ENCODE assay signal across 8 mouse cellular contexts in the genomic region with DNA sequence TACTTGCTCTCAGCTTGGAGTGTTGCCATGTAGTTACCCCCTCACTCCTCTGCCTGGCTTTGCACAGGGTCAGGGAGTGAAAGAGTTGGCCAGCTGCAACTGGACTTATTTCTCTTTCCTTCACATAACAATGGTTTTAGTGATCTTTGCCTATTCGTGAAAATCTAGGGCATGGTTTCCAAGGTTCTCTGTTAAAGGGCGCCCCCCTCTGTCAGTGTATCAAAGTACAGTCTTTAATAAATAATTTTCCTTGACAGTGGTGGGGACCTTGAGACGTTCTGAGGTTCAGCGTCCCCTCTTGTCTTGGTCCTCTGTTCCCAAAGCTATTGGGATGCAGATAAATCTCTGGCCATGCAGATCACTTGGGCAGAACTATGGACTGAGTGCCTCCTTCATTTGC. TPM values are rescaled to one million over a fixed set of nuclear protein-coding genes. Genes with fewer than 3 reads are reported as not detected.
DNase-seq lines count a peak whose midpoint lies in the region; ATAC-seq and TF ChIP-seq lines count a peak whose summit lies in the region.
"Had no signal": no experiment of that assay in that cellular context is flagged by ENCODE, and none has a peak within 500 bp of the region (broad histone marks: within the 10 kb centered on the region; RNA-seq: fewer than 3 reads in every experiment).

No protein-coding gene starts in this region.

- no peaks in the 10 kb centered on the region for H3K27me3 ChIP-seq in E14TG2a.4 (ENCODE audit: insufficient read depth, low read length)
- no peaks in the 10 kb centered on the region for H3K27me3 ChIP-seq in forebrain, embryonic 15.5 days
- H3K27me3 ChIP-seq: heart, embryonic 13.5 days had no signal

- H3K9ac ChIP-seq in forebrain, embryonic 15.5 days (replicated peaks) = no peak overlapping the region
- H3K9ac ChIP-seq: heart, embryonic 13.5 days had no signal

- H3K36me3 ChIP-seq in E14TG2a.4 (ENCODE audit: insufficient read depth, low read length) = no peaks in the 10 kb centered on the region
- H3K36me3 ChIP-seq in forebrain, embryonic 15.5 days = no peaks in the 10 kb centered on the region
- H3K36me3 ChIP-seq: heart, embryonic 13.5 days had no signal

- intact Hi-C loops in left cerebral cortex, adult 2 months (cut with DNase I) = loop anchor here (5.0 kb wide), 1 partner anchor 569 kb away; no protein-coding TSS in a partner anchor
- intact Hi-C loops in left cerebral cortex, postnatal 4 days (cut with DNase I) = no loop called here

- H3K4me1 ChIP-seq in E14TG2a.4 (replicated peaks; ENCODE audit: low read depth, low read length) = peaks cover 62% of the 10 kb centered on the region
- no peaks in the 10 kb centered on the region for H3K4me1 ChIP-seq in forebrain, embryonic 15.5 days
- H3K4me1 ChIP-seq: heart, embryonic 13.5 days had no signal

- WGBS in forebrain, embryonic 15.5 days = 28% methylated on average over 4 of the region's 4 CpGs

- no peak for DNase-seq in left cerebral cortex, adult 2 months (ENCODE audit: extremely low spot score in 1 of 2, low spot score in 2 of 2)
- no peak for DNase-seq in left cerebral cortex, adult 11 months (ENCODE audit: low spot score)
- DNase-seq in left cerebral cortex, postnatal 4 days = no peak

- peak; percentile 66 for ATAC-seq in activated CD4-positive, CD25-positive, alpha-beta regulatory T cell, adult 4 months
- ATAC-seq in neutrophil, adult 5-6 weeks (ENCODE audit: extremely low read depth, insufficient number of reproducible peaks, low FRiP score, poor library complexity, severe bottlenecking) = peak; percentile 74; the same call in 1 of the 2 replicates
- ATAC-seq in forebrain, embryonic 15.5 days (replicated peaks) = no peak

- H3K27ac ChIP-seq in left cerebral cortex, adult 2 months = no peak overlapping the region
- H3K27ac ChIP-seq in forebrain, embryonic 15.5 days (replicated peaks) = no peak overlapping the region
- H3K27ac ChIP-seq: heart, embryonic 13.5 days had no signal

- no peaks in the 10 kb centered on the region for H3K9me3 ChIP-seq in E14TG2a.4 (ENCODE audit: low read length)
- H3K9me3 ChIP-seq in forebrain, embryonic 15.5 days = no peaks in the 10 kb centered on the region
- H3K9me3 ChIP-seq: heart, embryonic 13.5 days had no signal

- H3K4me2 ChIP-seq in forebrain, embryonic 15.5 days (replicated peaks) = no peak overlapping the region
- H3K4me2 ChIP-seq: heart, embryonic 13.5 days had no signal

- peak; percentile 56 for TF ChIP-seq CTCF in left cerebral cortex, adult 2 months (IDR thresholded peaks at IDR 0.05)
- peak; percentile 42 for TF ChIP-seq CTCF in E14TG2a.4 (conservative IDR thresholded peaks at IDR 0.05; ENCODE audit: low read length)

- no peak overlapping the region for H3K4me3 ChIP-seq in left cerebral cortex, adult 2 months
- H3K4me3 ChIP-seq in E14TG2a.4 (replicated peaks; ENCODE audit: low read length) = no peak overlapping the region
- no peak overlapping the region for H3K4me3 ChIP-seq in forebrain, embryonic 15.5 days
- H3K4me3 ChIP-seq: heart, embryonic 13.5 days had no signal

RNA-seq across cellular contexts. Expression of gene Dock2, which starts 12.4 kb away (rescaled TPM):
- total RNA-seq in left cerebral cortex, adult 2 months (2021) = 1 to 10 TPM; 2.7 to 3.8 TPM
- polyA plus RNA-seq in activated CD4-positive, CD25-positive, alpha-beta regulatory T cell, adult 4 months (2017; shearing (Covaris generic)) = 100 to 1,000 TPM; 271 to 290 TPM
- 464 and 492 TPM in 2 replicates for total RNA-seq in neutrophil, adult 5-6 weeks (2017)
- 1 to 10 TPM; 1.6 to 1.7 TPM for total RNA-seq in left cerebral cortex, postnatal 4 days (2021)
- 0.47 and 0.51 TPM in 2 replicates for polyA plus RNA-seq in forebrain, embryonic 15.5 days (2015; fragmentation: Nextera tagmentation; extraction: Ambion mirVana)

RNA-seq across cellular contexts. Expression of gene Spdl1, which starts 37.3 kb away (rescaled TPM):
- under 1 TPM; 0.23 to 0.35 TPM for total RNA-seq in left cerebral cortex, adult 2 months (2021)
- 1 to 10 TPM; 5.4 to 6.4 TPM for polyA plus RNA-seq in activated CD4-positive, CD25-positive, alpha-beta regulatory T cell, adult 4 months (2017; shearing (Covaris generic))
- total RNA-seq in neutrophil, adult 5-6 weeks (2017) = 5.0 and 8.1 TPM in 2 replicates
- 1 to 10 TPM; 1.0 to 2.4 TPM for total RNA-seq in left cerebral cortex, postnatal 4 days (2021)
- 8.0 and 9.1 TPM in 2 replicates for polyA plus RNA-seq in forebrain, embryonic 15.5 days (2015; fragmentation: Nextera tagmentation; extraction: Ambion mirVana)

Comparison
In these comparisons a context has a peak if more than half of its experiments do, and no peak if none do; other contexts are left out.
1. RNA of gene Dock2, which starts 12.4 kb away (total RNA-seq): 464 to 492 TPM in neutrophil, adult 5-6 weeks; 2.7 to 3.8 TPM in left cerebral cortex, adult 2 months and 1.6 to 1.7 TPM in left cerebral cortex, postnatal 4 days; every median in the first group is over 10 times any median in the second.